Mouse (Mus musculus): ENCODE results near the gene Vps26a.
A peak's percentile ranks its signal among the peaks of the same experiment; 100 is the strongest.

Vps26a gene

GRCm38 (mm10) chr10:62418831-62419356 lies 67.7 kb downstream of the Vps26a start:
- peak; percentile 21 for DNase-seq (ENCODE audit: low read depth, low spot score)

DNA sequence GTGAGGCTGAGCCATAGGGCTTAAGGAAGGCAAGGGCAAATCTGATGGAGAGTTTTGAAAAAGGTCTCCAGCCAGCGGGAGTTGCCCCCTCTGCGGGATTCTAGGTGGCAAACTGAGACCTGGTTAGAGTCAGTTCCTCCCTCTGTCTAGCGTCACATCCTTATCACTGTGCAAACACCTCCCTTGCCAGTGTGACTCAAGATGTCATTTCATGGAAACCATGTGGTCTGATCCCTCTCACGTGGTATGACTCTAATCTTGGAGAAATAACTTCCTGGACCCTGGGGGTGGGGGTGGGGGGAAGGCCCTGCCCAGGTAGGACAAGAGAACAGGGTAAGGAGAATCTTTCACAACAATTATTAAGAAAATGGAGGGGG lies 73.0 kb downstream of the Vps26a start:
- peak; percentile 14 for DNase-seq (ENCODE audit: low read depth, low spot score)

GRCm38 (mm10) chr10:62412906-62413605 lies 73.5 kb downstream of the Vps26a start:
- no peak for DNase-seq (ENCODE audit: low read depth, low spot score)

- peak; percentile 75 for DNase-seq (ENCODE audit: low read depth, low spot score)
These were observed 74.9 kb downstream of the Vps26a start for GRCm38 (mm10) chr10:62411431-62412410.

- peak; percentile 90 for DNase-seq (ENCODE audit: low read depth, low spot score)
These were observed 75.7 kb downstream of the Vps26a start for GRCm38 (mm10) chr10:62410943-62411342.

Measured in brain, adult 2 months (tissue).